In the genomic region with DNA sequence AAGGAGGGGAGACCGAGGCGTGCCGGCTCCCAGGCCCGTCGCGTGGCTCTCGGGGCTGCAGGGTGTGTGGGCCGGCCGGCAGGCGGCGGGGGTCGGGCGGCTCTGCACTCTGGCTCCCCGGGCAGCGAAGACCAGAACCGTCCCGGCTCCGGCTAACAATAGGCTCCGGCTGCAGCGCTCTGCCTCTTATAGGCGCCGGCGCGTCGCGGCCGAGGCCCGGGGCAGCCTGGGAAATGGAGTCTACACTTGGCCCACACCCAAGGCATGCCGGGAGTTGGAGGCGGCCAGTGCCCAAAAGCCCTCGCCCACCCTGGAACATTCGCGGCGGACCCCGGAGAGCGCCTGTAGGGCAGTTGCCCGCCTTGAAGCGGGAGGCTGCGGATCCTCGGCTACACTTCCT, we compare ENCODE assay signal across 8 mouse cellular contexts. TPM values are rescaled to one million over a fixed set of nuclear protein-coding genes. Genes with fewer than 3 reads are reported as not detected.
DNase-seq lines count a peak whose midpoint lies in the region; ATAC-seq and TF ChIP-seq lines count a peak whose summit lies in the region.

Gene Csrnp2, minus strand, starts transcription at position 387 of the 400 bp plus-strand sequence.

- H3K27ac ChIP-seq in bone marrow, adult 2 months (ENCODE audit: control insufficient read depth, insufficient read depth, low read depth, low read length, poor library complexity), result no peak within 1 kb of the TSS
- H3K27ac ChIP-seq in embryonic facial prominence, embryonic 15.5 days (replicated peaks), result peak within 1 kb of the TSS; percentile 94
- peak within 1 kb of the TSS; percentile 93 for H3K27ac ChIP-seq in heart, embryonic 10.5 days
- H3K27ac ChIP-seq in kidney, embryonic 15.5 days, result peak within 1 kb of the TSS; percentile 94

- WGBS in bone marrow, adult 2 months, result under 1% methylated on average over 40 of the region's 40 CpGs
- WGBS in embryonic facial prominence, embryonic 15.5 days, result 0% methylated on average over 40 of the region's 40 CpGs
- under 1% methylated on average over 40 of the region's 40 CpGs for WGBS in heart, embryonic 10.5 days
- WGBS in kidney, embryonic 15.5 days, result 0% methylated on average over 40 of the region's 40 CpGs

- DNase-seq in 416B (ENCODE audit: low read depth) (peak; percentile 86), liver (peak; percentile 87)
- DNase-seq in heart, embryonic 10.5 days (ENCODE audit: low spot score), result peak; percentile 96
- peak; percentile 80 to 91 for DNase-seq in spleen, postnatal 4 days (ENCODE audit: low spot score in 2 of 2)

- no peaks in the 10 kb centered on the region for H3K9me3 ChIP-seq in embryonic facial prominence, embryonic 15.5 days (replicated peaks)
- no peaks in the 10 kb centered on the region for H3K9me3 ChIP-seq in heart, embryonic 10.5 days
- no peaks in the 10 kb centered on the region for H3K9me3 ChIP-seq in kidney, embryonic 15.5 days (replicated peaks)

- H3K4me2 ChIP-seq in embryonic facial prominence, embryonic 15.5 days (replicated peaks), result peak within 1 kb of the TSS; percentile 90
- peak within 1 kb of the TSS; percentile 90 for H3K4me2 ChIP-seq in kidney, embryonic 15.5 days

- peak; percentile 92; the same call in 1 of the 2 replicates for TF ChIP-seq POLR2A in bone marrow, adult 2 months (IDR thresholded peaks at IDR 0.05; ENCODE audit: borderline replicate concordance, control insufficient read depth, low read depth, low read length)

- no peak for TF ChIP-seq CTCF in bone marrow, adult 2 months (IDR thresholded peaks at IDR 0.05; ENCODE audit: control insufficient read depth, insufficient read depth, low read length)

- peak within 1 kb of the TSS; percentile 66 for H3K4me3 ChIP-seq in bone marrow, adult 2 months (replicated peaks; ENCODE audit: control insufficient read depth, low read depth, low read length)
- H3K4me3 ChIP-seq in embryonic facial prominence, embryonic 15.5 days (replicated peaks), result peak within 1 kb of the TSS; percentile 82
- H3K4me3 ChIP-seq in heart, embryonic 10.5 days, result peak within 1 kb of the TSS; percentile 75
- peak within 1 kb of the TSS; percentile 63 for H3K4me3 ChIP-seq in kidney, embryonic 15.5 days (replicated peaks)

- H3K36me3 ChIP-seq in embryonic facial prominence, embryonic 15.5 days, result no peaks in the 10 kb centered on the region
- H3K36me3 ChIP-seq in heart, embryonic 10.5 days, result no peaks in the 10 kb centered on the region
- H3K36me3 ChIP-seq in kidney, embryonic 15.5 days, result peaks cover 2% of the 10 kb centered on the region; the same call in 1 of the 2 replicates

- H3K9ac ChIP-seq in embryonic facial prominence, embryonic 15.5 days, result peak within 1 kb of the TSS; percentile 96
- peak within 1 kb of the TSS; percentile 79 for H3K9ac ChIP-seq in kidney, embryonic 15.5 days

- ATAC-seq in embryonic facial prominence, embryonic 15.5 days (ENCODE audit: insufficient number of reproducible peaks, low FRiP score, low TSS enrichment, low read depth), result peak; percentile 98
- peak; percentile 98 for ATAC-seq in kidney, embryonic 15.5 days (replicated peaks; ENCODE audit: low FRiP score)
- peak; percentile 81 for ATAC-seq in monocyte, adult 5-6 weeks (replicated peaks; ENCODE audit: insufficient number of reproducible peaks, low FRiP score, low TSS enrichment, poor library complexity, severe bottlenecking)

- no peaks in the 10 kb centered on the region for H3K27me3 ChIP-seq in embryonic facial prominence, embryonic 15.5 days
- H3K27me3 ChIP-seq in heart, embryonic 10.5 days (ENCODE audit: insufficient read depth, poor library complexity, severe bottlenecking), result no peaks in the 10 kb centered on the region
- H3K27me3 ChIP-seq in kidney, embryonic 15.5 days, result no peaks in the 10 kb centered on the region

- peaks cover 2% of the 10 kb centered on the region; the same call in 1 of the 2 replicates for H3K4me1 ChIP-seq in bone marrow, adult 2 months (ENCODE audit: control insufficient read depth, insufficient read depth, low read length)
- H3K4me1 ChIP-seq in embryonic facial prominence, embryonic 15.5 days, result peaks cover 44% of the 10 kb centered on the region
- H3K4me1 ChIP-seq in heart, embryonic 10.5 days, result peaks cover 45% of the 10 kb centered on the region
- H3K4me1 ChIP-seq in kidney, embryonic 15.5 days, result peaks cover 47% of the 10 kb centered on the region

RNA-seq across cellular contexts. Expression of gene Csrnp2, which starts in this region (rescaled TPM):
- polyA plus RNA-seq in bone marrow, adult 2 months (2011; ENCODE audit: insufficient read depth, insufficient read length, low replicate concordance, missing spikeins), result 0.43 and 3.0 TPM in 2 replicates
- 17.4 and 18.8 TPM in 2 replicates for polyA plus RNA-seq in embryonic facial prominence, embryonic 15.5 days (2015; fragmentation: Nextera tagmentation; extraction: Ambion mirVana)
- 11.6 and 13.6 TPM in 2 replicates for polyA plus RNA-seq in heart, embryonic 10.5 days (2016; fragmentation: Nextera tagmentation; extraction: Ambion mirVana)
- 16.0 and 16.9 TPM in 2 replicates for polyA plus RNA-seq in kidney, embryonic 15.5 days (2015; fragmentation: Nextera tagmentation; extraction: Ambion mirVana)
- 3.4 to 4.2 TPM (median 3.6 TPM) in 3 replicates for total RNA-seq in monocyte, adult 5-6 weeks (2017)
